Mouse (Mus musculus) adrenal gland, adult 8-10 months (tissue): ENCODE data around the gene Ndc80. TPM values are rescaled to one million over a fixed set of nuclear protein-coding genes. Genes with fewer than 3 reads are reported as not detected.
A peak's percentile ranks its signal among the peaks of the same experiment; 100 is the strongest.
"Not testable (repeated sequence)": the region's sequence is repeated elsewhere in the genome, so short reads cannot be mapped to it uniquely, and the experiment has no call there.

Source experiments
- DNase-seq: peaks from one replicate; pipeline ENCODE4 v3.0.0; 2022
- total RNA-seq, 4 experiments: library from RNA; stranded (reverse); gene quantifications; 2 replicates each; pipeline ENCODE4 v1.2.4; 2022

Ndc80 gene
- total RNA-seq, 4 experiments from 2014 or later, result 0.67 to 1.5 (median 0.99) TPM

DNA sequence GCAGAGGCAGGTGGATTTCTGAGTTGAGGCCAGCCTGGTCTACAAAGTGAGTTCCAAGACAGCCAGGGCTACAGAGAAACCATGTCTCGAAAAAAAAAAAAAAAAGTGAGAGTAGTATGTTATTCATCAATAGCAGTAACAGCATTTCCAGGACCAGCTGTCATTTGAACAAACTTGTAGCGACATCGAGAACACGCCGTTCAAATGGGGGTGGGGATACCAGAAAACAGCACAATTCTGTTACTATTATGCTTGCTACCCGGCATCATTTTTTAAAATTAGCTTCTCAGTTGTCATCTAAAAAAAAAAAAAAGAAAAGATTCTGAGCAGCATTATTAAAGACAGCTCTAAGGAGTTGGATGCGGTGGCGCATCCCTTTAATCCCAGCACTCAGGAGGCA lies 49.2 kb downstream of the Ndc80 start:
- DNase-seq, result no peak

DNA sequence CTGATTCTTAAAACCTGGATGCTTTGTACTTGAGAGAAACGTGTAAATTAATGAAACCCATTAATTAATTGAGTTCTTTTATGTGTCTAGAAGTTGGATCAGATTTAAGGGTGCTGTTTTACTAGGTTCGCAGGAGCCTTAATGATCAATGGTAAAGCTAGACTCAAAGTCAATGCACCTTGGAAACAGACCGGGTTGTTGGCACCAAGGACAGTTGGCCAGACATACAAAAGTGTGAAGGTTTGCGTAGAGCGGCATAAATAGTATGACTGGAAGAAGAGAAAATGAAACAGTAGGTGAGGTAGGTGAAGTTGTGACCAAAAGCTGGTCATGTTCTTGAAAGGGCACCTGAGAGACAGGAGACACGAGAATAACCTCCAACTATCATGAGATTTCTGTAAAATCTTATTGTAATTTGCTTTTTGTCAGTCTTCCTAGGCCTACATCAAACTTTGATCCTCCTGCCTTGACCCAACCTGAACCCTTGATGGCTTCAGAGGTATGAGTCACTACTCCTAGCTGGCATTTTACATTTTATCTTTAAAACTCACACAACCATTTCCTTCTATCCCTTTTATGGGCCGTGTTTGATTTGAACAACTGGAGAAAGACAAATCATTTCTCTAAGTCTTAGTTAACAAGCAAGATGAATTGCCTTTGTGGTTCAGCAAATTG lies 50.2 kb downstream of the Ndc80 start:
- DNase-seq, result peak; percentile 28

DNA sequence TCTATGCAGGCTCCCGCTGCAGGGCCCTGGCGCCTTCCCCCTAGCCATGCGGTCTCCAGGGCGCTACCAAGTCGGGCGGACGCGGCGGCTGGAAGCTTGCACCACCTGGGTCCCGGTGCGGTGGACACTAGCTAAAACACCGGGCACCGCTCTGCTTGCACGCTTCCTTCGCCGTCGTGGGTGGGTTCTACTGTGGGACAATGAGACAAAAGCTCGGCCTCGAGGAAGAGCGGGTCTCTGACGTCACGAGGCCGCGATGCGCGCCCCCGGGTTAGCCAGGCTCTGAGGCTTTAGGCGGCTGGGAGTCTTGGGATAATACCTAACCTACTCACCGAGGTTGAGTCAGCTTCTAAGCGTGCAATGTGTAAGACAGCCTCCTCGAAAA lies 51.0 kb downstream of the Ndc80 start:
- peak; percentile 70 for DNase-seq

DNA sequence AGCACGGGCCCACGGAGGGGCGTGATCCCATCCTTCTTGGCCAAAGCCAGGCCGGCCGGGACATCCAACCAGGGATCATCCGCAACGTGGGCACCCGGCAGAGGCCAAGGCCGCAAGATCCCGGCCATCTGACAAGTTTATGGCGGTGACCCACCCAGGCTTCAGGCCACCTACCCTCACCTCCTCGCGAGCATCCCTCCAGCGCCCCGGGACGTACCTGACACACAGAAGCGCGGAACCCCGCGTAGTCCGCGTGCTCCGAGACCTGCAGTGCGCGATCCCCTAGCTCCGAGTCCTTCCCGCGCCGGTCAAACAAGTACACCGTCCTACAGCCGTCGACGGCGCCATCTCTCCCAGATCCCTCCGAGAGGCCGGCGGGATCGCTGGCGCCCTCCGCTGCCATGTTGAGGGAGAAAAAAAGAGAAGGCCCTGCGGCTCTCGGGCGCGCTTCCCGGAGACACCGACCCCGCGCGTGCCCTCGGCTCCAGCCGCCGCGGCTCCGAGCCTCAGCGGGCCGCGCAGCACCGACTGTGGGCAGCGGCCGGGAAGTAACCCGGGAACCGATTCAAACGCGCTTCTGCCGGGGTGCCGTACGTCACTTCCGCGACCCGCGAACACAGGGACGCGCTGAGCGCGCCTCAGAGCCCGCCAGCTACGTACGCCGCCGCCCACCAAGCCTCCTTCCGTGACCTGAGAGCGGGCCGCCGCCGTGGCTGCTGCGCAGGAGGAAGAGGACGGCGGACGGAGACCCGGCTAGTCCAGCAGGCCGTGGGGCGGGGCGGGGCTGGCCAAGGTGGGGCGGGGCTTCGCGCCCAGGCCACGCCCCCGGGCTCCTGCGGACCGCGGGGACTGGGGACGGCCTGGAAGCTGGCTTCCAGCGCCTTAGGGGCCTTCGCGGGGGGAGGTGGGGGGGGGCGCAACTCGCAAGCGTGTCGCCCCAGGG lies 51.6 kb downstream of the Ndc80 start, which contains the start of gene Smchd1:
TSS of gene Smchd1 (minus strand) at position 582 of the 943 bp plus-strand sequence.
- DNase-seq, result peak; percentile 94

DNA sequence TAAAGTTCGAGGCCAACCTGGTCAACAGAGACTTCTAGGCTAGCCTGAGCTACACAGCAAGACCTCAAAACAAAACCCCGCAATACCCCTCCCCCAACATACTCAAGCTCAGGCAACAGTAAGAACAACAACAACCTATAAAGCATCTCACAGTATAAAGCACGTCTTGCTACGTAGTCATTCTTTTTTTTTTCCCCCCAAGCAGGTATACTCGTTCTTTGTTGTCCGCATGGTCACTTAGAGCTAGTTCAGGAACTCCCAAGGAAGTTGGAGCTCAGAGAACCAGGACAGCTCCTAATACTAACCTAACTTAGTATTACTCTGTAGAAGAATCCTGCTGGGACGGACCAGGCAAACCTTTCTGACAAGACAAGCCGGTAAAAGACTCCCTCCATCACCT lies 52.5 kb downstream of the Ndc80 start:
- no peak for DNase-seq

DNA sequence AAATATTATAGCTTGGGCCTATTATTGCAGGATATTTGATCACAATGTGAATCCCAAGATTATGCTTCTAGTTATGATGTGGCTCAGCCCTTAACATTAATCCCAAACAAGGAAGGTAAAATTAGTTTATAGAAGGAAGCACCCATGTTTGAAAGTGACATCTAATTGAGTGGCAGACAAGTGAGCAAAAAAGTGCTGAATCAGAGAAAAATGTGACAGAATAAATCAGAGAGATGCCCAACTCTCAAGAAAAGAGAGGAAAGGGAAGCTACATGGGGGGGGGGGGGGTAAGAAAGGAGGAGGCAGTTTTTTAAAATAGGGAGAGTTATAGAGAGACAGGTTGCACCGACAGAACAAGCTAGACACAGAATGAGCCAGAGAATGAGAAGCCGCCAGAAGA lies 55.4 kb downstream of the Ndc80 start:
- DNase-seq, result no peak

DNA sequence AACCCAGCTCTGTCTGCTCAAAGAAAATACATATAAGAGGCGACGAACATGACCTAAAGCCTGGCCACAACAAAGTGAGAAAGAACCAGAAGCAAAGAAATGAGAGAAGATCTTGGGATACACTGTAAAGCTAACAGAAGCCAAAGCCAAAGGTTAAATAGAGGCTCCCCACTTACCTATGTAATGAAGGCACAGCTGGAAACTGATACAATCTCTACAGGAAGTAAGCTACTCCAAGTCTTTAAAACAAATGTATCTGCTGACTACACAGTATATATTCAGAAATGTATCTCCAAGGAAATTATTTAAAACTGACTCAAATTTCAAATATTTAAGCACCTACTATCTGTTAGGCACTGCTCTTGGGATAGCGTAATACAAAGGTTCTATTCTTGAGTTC lies 66.3 kb downstream of the Ndc80 start:
- no peak for DNase-seq

DNA sequence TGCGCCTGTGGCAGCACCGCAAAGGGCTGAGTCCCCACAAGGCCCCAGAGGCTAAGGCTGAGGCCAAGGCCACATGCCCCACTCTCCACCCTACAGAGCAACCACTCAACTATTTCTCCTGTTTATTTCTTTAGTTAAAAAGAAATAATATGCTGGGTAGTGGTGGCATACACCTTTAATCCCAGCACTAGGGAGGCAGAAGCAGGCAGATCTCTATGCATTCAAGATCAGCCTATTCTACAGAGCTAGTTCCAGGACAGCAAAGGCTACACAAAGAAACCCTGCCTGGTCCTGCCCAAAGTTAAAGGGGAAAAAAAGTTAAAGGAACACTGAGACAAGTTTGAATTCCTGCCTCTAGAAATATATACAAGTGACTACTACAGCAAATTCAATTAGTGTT lies 66.8 kb downstream of the Ndc80 start, which contains the start of gene Gm4707:
TSS of gene Gm4707 (minus strand) at position 101 of the 400 bp plus-strand sequence.
- no peak for DNase-seq

DNA sequence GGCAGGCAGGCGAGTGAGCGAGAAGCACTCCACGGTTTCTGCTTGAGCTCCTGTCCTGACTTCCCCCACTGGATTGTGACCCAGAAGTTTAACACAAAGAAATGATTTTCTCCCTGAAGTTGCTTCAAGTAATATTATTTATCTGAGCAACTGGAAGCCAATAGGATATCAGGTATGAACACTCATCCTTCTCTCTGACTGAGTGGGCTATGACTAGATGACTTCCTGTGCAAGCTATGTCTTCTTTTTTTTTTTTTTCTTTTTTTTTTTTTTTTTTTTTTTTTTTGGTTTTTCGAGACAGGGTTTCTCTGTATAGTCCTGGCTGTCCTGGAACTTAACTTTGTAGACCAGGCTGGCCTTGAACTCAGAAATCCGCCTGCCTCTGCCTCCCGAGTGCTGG lies 69.3 kb downstream of the Ndc80 start:
- not testable (repeated sequence) for DNase-seq

Other genes with a start within 250 kb of the Ndc80 start
- gene Emilin2, start 214.9 kb downstream of the Ndc80 start, total RNA-seq, result 1 to 10 TPM; 4.1 to 8.7 (median 5.4) TPM
- gene Gm4707, start 66.9 kb downstream of the Ndc80 start, total RNA-seq, result 1 to 10 TPM; 1.1 to 5.3 (median 2.0) TPM
- gene Smchd1, start 51.5 kb downstream of the Ndc80 start, total RNA-seq, result 10 to 100 TPM; 35.0 to 56.7 (median 47.4) TPM
- 1 to 10 TPM in 2 of 4 experiments, under 1 TPM in 2; 0.49 to 1.9 (median 1.3) TPM for gene Spdya, start 25.2 kb upstream of the Ndc80 start, total RNA-seq
- 10 to 100 TPM; 41.7 to 62.5 (median 54.4) TPM for gene Wdr43, start 89.0 kb upstream of the Ndc80 start, total RNA-seq
- under 1 TPM in 2 of 4 experiments, not detected in 2; 0.19 to 0.28 TPM for gene Togaram2, start 146.4 kb upstream of the Ndc80 start, total RNA-seq
- not detected for gene Pcare, start 226.0 kb upstream of the Ndc80 start, total RNA-seq
- gene Clip4, start 241.6 kb upstream of the Ndc80 start, total RNA-seq, result 10 to 100 TPM; 17.2 to 42.7 (median 29.7) TPM